Mouse (Mus musculus): ENCODE measurements around the gene Olfr558. TPM values are rescaled to one million over a fixed set of nuclear protein-coding genes. Genes with fewer than 3 reads are reported as not detected.

The Olfr558 gene
- 0.62 and 0.71 TPM in 2 replicates for polyA plus RNA-seq (2015; fragmentation: Nextera tagmentation; extraction: Ambion mirVana)

GRCm38 (mm10) chr7:102701915-102702314 lies at the start of gene Olfr558:
Gene Olfr558 (plus strand): TSS chr7:102702215.
- Histone ChIP-seq H3K27ac (replicated peaks) (no peak within 1 kb of the TSS), H3K9me3 (replicated peaks) (no peaks in the 10 kb centered on the region), H3K4me1 (no peaks in the 10 kb centered on the region), H3K4me2 (replicated peaks) (no peak within 1 kb of the TSS), H3K27me3 (no peaks in the 10 kb centered on the region), H3K36me3 (no peaks in the 10 kb centered on the region), H3K9ac (no peak within 1 kb of the TSS), H3K4me3 (replicated peaks) (no peak within 1 kb of the TSS)
- no peak for ATAC-seq (ENCODE audit: insufficient number of reproducible peaks, low FRiP score, low TSS enrichment, low read depth)

DNA sequence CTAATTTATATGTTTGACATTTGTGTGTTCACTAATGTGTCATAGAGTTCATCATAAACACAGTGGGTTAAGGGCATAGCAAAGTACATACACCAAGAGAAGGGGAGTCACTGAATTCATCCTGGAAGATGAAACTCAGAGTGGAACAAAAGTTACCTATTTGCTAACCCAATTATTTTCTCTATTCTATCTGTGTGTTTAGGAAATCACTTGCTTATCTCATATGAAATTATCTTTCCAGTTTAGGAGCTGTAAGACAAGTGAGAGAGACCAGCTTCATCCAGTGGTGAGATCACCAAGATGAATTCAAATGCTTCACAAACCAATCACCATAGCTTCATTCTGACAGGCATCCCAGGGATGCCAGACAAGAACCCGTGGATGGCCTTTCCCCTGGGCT lies 43.5 kb upstream of the Olfr558 start, which contains the start of gene Olfr555:
TSS of gene Olfr555 (plus strand) at position 301 of the 400 bp plus-strand sequence.
- ATAC-seq (ENCODE audit: insufficient number of reproducible peaks, low FRiP score, low TSS enrichment, low read depth) = no peak
- Histone ChIP-seq H3K9ac (no peak within 1 kb of the TSS), H3K27ac (replicated peaks) (no peak within 1 kb of the TSS), H3K4me1 (no peaks in the 10 kb centered on the region), H3K36me3 (no peaks in the 10 kb centered on the region), H3K4me2 (replicated peaks) (no peak within 1 kb of the TSS), H3K9me3 (replicated peaks) (no peaks in the 10 kb centered on the region), H3K4me3 (replicated peaks) (no peak within 1 kb of the TSS), H3K27me3 (no peaks in the 10 kb centered on the region)
- WGBS = 76% methylated on average over 1 of the region's 1 CpGs

DNA sequence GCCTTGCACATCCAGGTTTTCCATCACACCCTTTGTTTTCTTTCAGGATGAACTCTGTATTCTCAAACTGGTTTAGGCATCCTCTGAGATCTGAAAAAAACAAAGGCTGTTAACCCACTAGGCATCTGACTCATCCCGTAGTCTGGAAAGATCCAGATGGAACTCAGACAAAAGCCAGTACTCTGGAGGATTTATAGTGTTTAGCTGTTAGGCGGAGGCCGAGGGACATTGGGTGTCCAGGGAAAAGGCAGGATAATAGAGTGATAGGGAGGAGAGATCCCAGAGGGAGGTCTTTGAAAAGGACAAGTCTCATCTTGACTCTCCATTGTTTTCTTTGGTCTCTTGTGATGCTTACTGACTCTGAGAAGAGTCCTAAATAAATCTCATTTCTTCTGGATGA lies 37.4 kb upstream of the Olfr558 start, which contains the start of gene Olfr556:
TSS of gene Olfr556 (plus strand) at position 301 of the 400 bp plus-strand sequence.
- H3K27me3 ChIP-seq = no peaks in the 10 kb centered on the region
- 65% methylated on average over 3 of the region's 3 CpGs for WGBS
- no peak for ATAC-seq (ENCODE audit: insufficient number of reproducible peaks, low FRiP score, low TSS enrichment, low read depth)
- no peaks in the 10 kb centered on the region for H3K9me3 ChIP-seq (replicated peaks)
- no peaks in the 10 kb centered on the region for H3K36me3 ChIP-seq
- no peaks in the 10 kb centered on the region for H3K4me1 ChIP-seq
- no peak within 1 kb of the TSS for H3K4me3 ChIP-seq (replicated peaks)
- H3K27ac ChIP-seq (replicated peaks) = no peak within 1 kb of the TSS
- H3K9ac ChIP-seq = no peak within 1 kb of the TSS
- H3K4me2 ChIP-seq (replicated peaks) = no peak within 1 kb of the TSS

GRCm38 (mm10) chr7:102665378-102665777 lies 36.6 kb upstream of the Olfr558 start:
- no peak overlapping the region for H3K27ac ChIP-seq (replicated peaks)
- H3K36me3 ChIP-seq = no peaks in the 10 kb centered on the region
- no peak for ATAC-seq (ENCODE audit: insufficient number of reproducible peaks, low FRiP score, low TSS enrichment, low read depth)
- 19% methylated on average over 2 of the region's 2 CpGs for WGBS
- H3K4me2 ChIP-seq (replicated peaks) = no peak overlapping the region
- no peaks in the 10 kb centered on the region for H3K9me3 ChIP-seq (replicated peaks)
- H3K27me3 ChIP-seq = no peaks in the 10 kb centered on the region
- no peak overlapping the region for H3K4me3 ChIP-seq (replicated peaks)
- no peaks in the 10 kb centered on the region for H3K4me1 ChIP-seq
- H3K9ac ChIP-seq = no peak overlapping the region

GRCm38 (mm10) chr7:102676225-102676624 lies 25.8 kb upstream of the Olfr558 start:
- Histone ChIP-seq H3K27ac (replicated peaks) (no peak overlapping the region), H3K4me2 (replicated peaks) (no peak overlapping the region), H3K4me1 (no peaks in the 10 kb centered on the region), H3K36me3 (no peaks in the 10 kb centered on the region), H3K4me3 (replicated peaks) (no peak overlapping the region), H3K9me3 (replicated peaks) (no peaks in the 10 kb centered on the region), H3K9ac (no peak overlapping the region), H3K27me3 (no peaks in the 10 kb centered on the region)
- no peak for ATAC-seq (ENCODE audit: insufficient number of reproducible peaks, low FRiP score, low TSS enrichment, low read depth)
- 76% methylated on average over 2 of the region's 2 CpGs for WGBS

DNA sequence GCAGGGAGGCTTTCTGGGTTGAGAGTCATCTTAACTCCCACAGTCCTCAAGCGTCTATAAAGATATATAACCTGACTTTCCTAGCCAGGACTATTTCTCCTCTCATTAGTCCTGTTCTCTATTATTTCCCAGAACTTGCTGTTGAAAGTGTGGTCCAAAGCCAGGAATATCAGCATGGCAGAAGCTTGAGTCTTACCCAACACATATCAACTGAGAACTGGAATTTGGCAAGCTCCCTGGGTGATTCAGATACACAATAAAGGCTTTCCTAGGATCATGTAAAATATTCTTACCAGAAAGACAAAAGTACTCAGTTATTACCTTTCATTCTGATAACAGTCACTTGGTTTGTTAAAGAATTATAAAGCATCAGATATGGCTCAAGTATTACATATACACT lies 20.1 kb upstream of the Olfr558 start:
- no peak overlapping the region for H3K4me3 ChIP-seq (replicated peaks)
- H3K4me1 ChIP-seq = no peaks in the 10 kb centered on the region
- 85% methylated on average over 1 of the region's 1 CpGs for WGBS
- no peak overlapping the region for H3K9ac ChIP-seq
- H3K36me3 ChIP-seq = peaks cover 3% of the 10 kb centered on the region; the same call in 1 of the 2 replicates
- H3K27me3 ChIP-seq = no peaks in the 10 kb centered on the region
- no peak for ATAC-seq (ENCODE audit: insufficient number of reproducible peaks, low FRiP score, low TSS enrichment, low read depth)
- no peaks in the 10 kb centered on the region for H3K9me3 ChIP-seq (replicated peaks)
- no peak overlapping the region for H3K4me2 ChIP-seq (replicated peaks)
- H3K27ac ChIP-seq (replicated peaks) = no peak overlapping the region

- peak within 1 kb of the TSS; percentile 62 for H3K9ac ChIP-seq
- H3K4me3 ChIP-seq (replicated peaks) = peak within 1 kb of the TSS; percentile 61
- H3K4me2 ChIP-seq (replicated peaks) = peak within 1 kb of the TSS; percentile 70
- no peaks in the 10 kb centered on the region for H3K27me3 ChIP-seq
- peak; percentile 98 for ATAC-seq (ENCODE audit: insufficient number of reproducible peaks, low FRiP score, low TSS enrichment, low read depth)
- no peaks in the 10 kb centered on the region for H3K9me3 ChIP-seq (replicated peaks)
- WGBS = under 1% methylated on average over 40 of the region's 40 CpGs
- H3K27ac ChIP-seq (replicated peaks) = peak within 1 kb of the TSS; percentile 73
- peaks cover 3% of the 10 kb centered on the region; the same call in 1 of the 2 replicates for H3K36me3 ChIP-seq
- 0 out of 2 replicates have a peak, but pooled peaks cover 4% of the 10 kb centered on the region for H3K4me1 ChIP-seq
Observed at GRCm38 (mm10) chr7:102686944-102687501, 15.0 kb upstream of the Olfr558 start, which contains the start of gene Trim68. Gene Trim68 (minus strand): TSS chr7:102687327.

GRCm38 (mm10) chr7:102695358-102696125 lies 6.5 kb upstream of the Olfr558 start, which contains the start of gene Olfr557:
Gene Olfr557 (plus strand): TSS chr7:102695910.
- no peak within 1 kb of the TSS for H3K27ac ChIP-seq (replicated peaks)
- no peak within 1 kb of the TSS for H3K9ac ChIP-seq
- ATAC-seq (ENCODE audit: insufficient number of reproducible peaks, low FRiP score, low TSS enrichment, low read depth) = no peak
- no peaks in the 10 kb centered on the region for H3K4me1 ChIP-seq
- H3K36me3 ChIP-seq = no peaks in the 10 kb centered on the region
- no peak within 1 kb of the TSS for H3K4me3 ChIP-seq (replicated peaks)
- 72% methylated on average over 5 of the region's 5 CpGs for WGBS
- H3K4me2 ChIP-seq (replicated peaks) = no peak within 1 kb of the TSS
- no peaks in the 10 kb centered on the region for H3K9me3 ChIP-seq (replicated peaks)
- H3K27me3 ChIP-seq = no peaks in the 10 kb centered on the region

DNA sequence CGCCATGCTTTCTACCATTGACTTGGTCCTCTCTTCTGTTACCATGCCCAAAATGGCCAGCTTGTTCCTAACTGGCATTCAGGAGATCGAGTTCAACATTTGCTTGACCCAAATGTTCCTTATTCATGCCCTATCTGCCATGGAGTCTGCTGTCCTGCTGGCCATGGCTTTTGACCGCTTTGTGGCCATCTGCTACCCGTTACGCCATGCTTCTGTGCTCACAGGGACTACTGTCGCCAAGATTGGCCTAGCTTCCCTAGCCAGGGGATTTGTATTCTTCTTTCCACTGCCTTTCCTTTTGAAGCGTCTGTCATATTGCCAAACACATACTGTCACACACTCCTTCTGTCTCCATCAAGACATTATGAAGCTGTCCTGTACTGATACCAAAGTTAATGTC lies 3.6 kb upstream of the Olfr558 start:
- H3K27ac ChIP-seq (replicated peaks) = no peak overlapping the region
- H3K4me1 ChIP-seq = no peaks in the 10 kb centered on the region
- no peaks in the 10 kb centered on the region for H3K9me3 ChIP-seq (replicated peaks)
- H3K27me3 ChIP-seq = no peaks in the 10 kb centered on the region
- H3K4me2 ChIP-seq (replicated peaks) = no peak overlapping the region
- H3K36me3 ChIP-seq = no peaks in the 10 kb centered on the region
- ATAC-seq (ENCODE audit: insufficient number of reproducible peaks, low FRiP score, low TSS enrichment, low read depth) = no peak
- no peak overlapping the region for H3K4me3 ChIP-seq (replicated peaks)
- no peak overlapping the region for H3K9ac ChIP-seq
- WGBS = 85% methylated on average over 7 of the region's 7 CpGs

- no peak for ATAC-seq (ENCODE audit: insufficient number of reproducible peaks, low FRiP score, low TSS enrichment, low read depth)
- no peak within 1 kb of the TSS for H3K4me3 ChIP-seq (replicated peaks)
- no peak within 1 kb of the TSS for H3K4me2 ChIP-seq (replicated peaks)
- WGBS = 38% methylated on average over 1 of the region's 1 CpGs
- H3K27ac ChIP-seq (replicated peaks) = no peak within 1 kb of the TSS
- no peaks in the 10 kb centered on the region for H3K4me1 ChIP-seq
- no peaks in the 10 kb centered on the region for H3K9me3 ChIP-seq (replicated peaks)
- no peaks in the 10 kb centered on the region for H3K27me3 ChIP-seq
- no peaks in the 10 kb centered on the region for H3K36me3 ChIP-seq
- H3K9ac ChIP-seq = no peak within 1 kb of the TSS
Observed at GRCm38 (mm10) chr7:102718970-102719369, 17.0 kb downstream of the Olfr558 start, which contains the start of gene Olfr33. Gene Olfr33 (minus strand): TSS chr7:102719070.

DNA sequence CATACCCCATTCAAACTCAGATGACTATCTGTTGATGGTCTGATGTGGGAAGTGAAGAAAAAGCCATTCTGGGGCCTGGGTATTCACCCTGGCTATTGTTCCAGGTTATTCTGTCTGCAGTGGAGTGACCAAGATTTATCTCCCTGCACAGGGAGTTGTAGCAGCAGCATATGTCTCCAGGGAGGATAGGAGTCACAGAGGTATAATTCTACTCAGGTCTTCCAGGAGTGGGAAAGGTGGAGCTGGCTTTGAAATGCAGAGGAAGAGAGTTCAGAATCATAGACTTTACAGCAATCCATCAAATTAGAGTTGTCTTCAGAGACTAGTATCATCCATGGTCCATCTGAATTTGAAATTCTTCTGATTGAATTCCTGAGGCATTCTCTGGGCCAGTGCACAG lies 25.4 kb downstream of the Olfr558 start, which contains the start of gene Olfr559:
TSS of gene Olfr559 (minus strand) at position 101 of the 400 bp plus-strand sequence.
- H3K9me3 ChIP-seq (replicated peaks) = no peaks in the 10 kb centered on the region
- H3K4me1 ChIP-seq = no peaks in the 10 kb centered on the region
- no peak for ATAC-seq (ENCODE audit: insufficient number of reproducible peaks, low FRiP score, low TSS enrichment, low read depth)
- no peaks in the 10 kb centered on the region for H3K36me3 ChIP-seq
- H3K4me2 ChIP-seq (replicated peaks) = no peak within 1 kb of the TSS
- H3K4me3 ChIP-seq (replicated peaks) = no peak within 1 kb of the TSS
- no peak within 1 kb of the TSS for H3K9ac ChIP-seq
- no peak within 1 kb of the TSS for H3K27ac ChIP-seq (replicated peaks)
- no peaks in the 10 kb centered on the region for H3K27me3 ChIP-seq

All from embryonic facial prominence, embryonic 15.5 days (tissue).